Comparison of ENCODE assay signal across 8 mouse cellular contexts in genomic region chr1:135752737-135753348, GRCm38 (mm10). TPM values are rescaled to one million over a fixed set of nuclear protein-coding genes. Genes with fewer than 3 reads are reported as not detected.
DNase-seq lines count a peak whose midpoint lies in the region; ATAC-seq lines count a peak whose summit lies in the region.

No protein-coding gene starts in this region.

- no peaks in the 10 kb centered on the region for H3K27me3 ChIP-seq in hindbrain, embryonic 14.5 days (ENCODE audit: control insufficient read depth, insufficient read depth, low read length)

- no peaks in the 10 kb centered on the region for H3K36me3 ChIP-seq in hindbrain, embryonic 14.5 days (replicated peaks; ENCODE audit: control insufficient read depth, insufficient read depth)

- no peak overlapping the region for H3K9ac ChIP-seq in hindbrain, embryonic 14.5 days

- H3K27ac ChIP-seq in hindbrain, embryonic 14.5 days, result no peak overlapping the region

- H3K4me1 ChIP-seq in hindbrain, embryonic 14.5 days (replicated peaks; ENCODE audit: control insufficient read depth, insufficient read depth, low read length), result no peaks in the 10 kb centered on the region

- H3K4me2 ChIP-seq in hindbrain, embryonic 14.5 days (replicated peaks), result no peak overlapping the region

- no peak overlapping the region for H3K4me3 ChIP-seq in hindbrain, embryonic 14.5 days (replicated peaks; ENCODE audit: low read length)

- peak; percentile 96 for DNase-seq in R1 (ENCODE audit: low read depth, low spot score)
- peak; percentile 95 to 98 for DNase-seq in cerebellum, postnatal 14 days
- DNase-seq in frontal cortex, postnatal 25 days (ENCODE audit: low spot score in 2 of 2), result peak; percentile 77 to 87
- DNase-seq in hindbrain, embryonic 14.5 days (ENCODE audit: low spot score), result peak; percentile 94
- DNase-seq in layer of hippocampus, postnatal 25 days (ENCODE audit: extremely low spot score in 1 of 2, low spot score in 1 of 2), result peak; percentile 61 to 92
- peak; percentile 98 for DNase-seq in lung, postnatal 14 days
- peak; percentile 96 for DNase-seq in retina, embryonic 14.5 days (ENCODE audit: low spot score)
- peak; percentile 86 to 90 for DNase-seq in thymus, postnatal 36 days

- H3K9me3 ChIP-seq in hindbrain, embryonic 14.5 days (ENCODE audit: control insufficient read depth, low read length), result no peaks in the 10 kb centered on the region

- WGBS in hindbrain, embryonic 14.5 days, result 12% methylated on average over 10 of the region's 10 CpGs

- peak; percentile 98 for ATAC-seq in hindbrain, embryonic 14.5 days (ENCODE audit: low FRiP score)

RNA-seq across cellular contexts. Expression of gene Phlda3, which starts 13.1 kb away (rescaled TPM):
- 38.5 and 38.7 TPM in 2 replicates for polyA plus RNA-seq in hindbrain, embryonic 14.5 days (2014; fragmentation: Nextera tagmentation; extraction: Ambion mirVana)
- 10 to 100 TPM; 17.2 to 22.7 TPM for total RNA-seq in layer of hippocampus, postnatal 25 days (2021)

RNA-seq across cellular contexts. Expression of gene Tnni1, which starts 26.4 kb away (rescaled TPM):
- 0.47 and 1.7 TPM in 2 replicates for polyA plus RNA-seq in hindbrain, embryonic 14.5 days (2014; fragmentation: Nextera tagmentation; extraction: Ambion mirVana)
- 1 to 10 TPM; 4.1 to 5.9 TPM for total RNA-seq in layer of hippocampus, postnatal 25 days (2021)

RNA-seq across cellular contexts. Expression of gene Csrp1, which starts 33.0 kb away (rescaled TPM):
- polyA plus RNA-seq in hindbrain, embryonic 14.5 days (2014; fragmentation: Nextera tagmentation; extraction: Ambion mirVana), result 21.7 and 22.1 TPM in 2 replicates
- 100 to 1,000 TPM; 197 to 219 TPM for total RNA-seq in layer of hippocampus, postnatal 25 days (2021)
